Mouse (Mus musculus) E14TG2a.4 (cell line): ENCODE results near the gene Sypl.

Source experiments
- CTCF ChIP-seq: conservative IDR thresholded peaks from 2 replicates; pipeline ENCODE4 v1.5.1; 2014; ENCODE audit warnings: low read length
- NANOG ChIP-seq: IDR thresholded peaks from 2 replicates; pipeline ENCODE4 v1.6.1; 2014; ENCODE audit warnings: borderline replicate concordance, low read length, mixed read lengths

DNA sequence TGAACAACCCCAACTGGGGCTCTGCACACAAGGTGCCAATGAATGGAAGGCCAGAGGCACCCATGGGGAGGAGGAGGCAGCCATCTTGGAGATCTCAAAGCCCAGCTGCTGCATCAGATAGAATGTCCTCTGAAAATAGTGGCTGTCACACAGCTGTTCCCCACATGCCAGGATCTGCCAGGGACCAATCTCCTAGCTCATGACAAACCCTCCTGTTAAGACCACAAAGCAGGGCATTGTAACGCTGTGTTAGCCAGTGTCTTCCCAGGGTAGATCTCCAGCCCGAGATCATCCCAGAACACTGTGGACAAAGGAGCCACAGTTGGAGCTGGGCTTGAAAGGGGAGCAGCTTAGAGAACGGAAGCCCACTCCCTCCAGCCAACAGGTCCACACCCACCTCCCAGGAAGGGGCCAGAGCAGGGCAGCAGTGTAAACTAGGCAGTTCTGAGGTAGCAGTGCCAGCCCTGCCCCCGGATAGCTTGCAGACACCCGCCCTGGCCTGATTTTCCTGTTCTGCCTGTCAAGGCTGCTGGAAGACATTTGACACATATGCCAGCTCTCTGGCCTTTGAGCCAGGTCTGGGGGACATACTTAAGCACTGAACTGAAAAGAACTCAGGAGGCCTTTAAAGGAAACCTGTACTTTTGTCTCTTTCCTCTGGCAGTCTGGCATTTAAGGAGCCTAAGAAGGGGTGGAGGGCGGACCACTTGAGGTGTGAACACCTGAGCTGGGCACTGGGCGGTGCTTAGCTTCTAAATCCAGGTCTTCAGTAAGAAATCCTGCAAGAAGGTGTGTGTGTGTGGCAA, 54.8 kb downstream of the Sypl start:
- TF ChIP-seq CTCF (no peak), NANOG (no peak)
